Mouse (Mus musculus): Measurements from ENCODE around the gene Bcl9l. TPM values are rescaled to one million over a fixed set of nuclear protein-coding genes. Genes with fewer than 3 reads are reported as not detected.

Gene Bcl9l
- polyA plus RNA-seq, 1 experiment from 2014 or later: 12.1 TPM

DNA sequence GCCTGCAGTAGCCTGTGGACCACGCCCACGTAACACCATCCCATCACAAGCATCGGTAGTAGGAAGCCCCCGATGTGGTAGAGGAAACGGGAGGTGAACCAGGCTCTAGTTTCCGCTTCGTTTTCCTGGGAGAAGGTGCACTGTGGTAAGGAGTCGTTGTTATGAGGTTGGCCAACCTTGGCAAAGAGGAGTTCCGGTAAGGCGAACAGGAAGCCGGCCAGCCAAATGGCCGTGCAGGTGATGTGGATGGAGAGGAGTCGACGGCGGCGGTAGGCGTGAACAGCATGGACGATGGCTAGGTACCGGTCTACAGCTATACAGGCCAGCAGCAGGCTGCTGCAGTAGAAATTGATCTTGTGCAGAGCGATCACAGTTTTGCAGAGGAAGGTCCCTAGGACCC is 31.0 kb downstream of the Bcl9l start:
- WGBS: 75% methylated on average over 20 of the region's 20 CpGs
- Histone ChIP-seq H3K27me3 (ENCODE audit: low read depth, poor library complexity, severe bottlenecking) (peaks cover 14% of the 10 kb centered on the region), H3K4me3 (no peak overlapping the region), H3K36me3 (peaks cover 12% of the 10 kb centered on the region), H3K9me3 (replicated peaks) (no peaks in the 10 kb centered on the region), H3K4me1 (peaks cover 43% of the 10 kb centered on the region), H3K27ac (no peak overlapping the region)
- DNase-seq (ENCODE audit: low spot score): no peak

DNA sequence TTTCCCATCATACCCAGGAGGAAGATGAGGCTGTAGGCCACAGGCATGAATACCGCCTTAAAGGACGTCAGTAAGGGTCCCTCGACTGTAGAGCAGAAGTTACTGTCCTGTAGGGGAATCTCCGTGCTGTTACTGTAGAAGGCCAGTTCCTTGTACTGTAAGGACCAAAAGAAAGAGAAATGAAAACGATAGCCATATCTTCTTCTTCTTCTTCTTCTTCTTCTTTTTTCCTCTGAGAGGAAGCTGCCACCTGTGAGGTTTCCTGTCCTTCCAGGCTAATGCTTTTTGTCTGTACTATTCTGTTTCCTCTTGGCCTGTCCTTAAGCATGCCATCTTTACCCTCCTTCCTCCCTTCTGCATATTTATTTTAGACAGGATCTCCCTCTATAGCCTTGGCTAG is 31.5 kb downstream of the Bcl9l start:
- H3K4me3 ChIP-seq: no peak overlapping the region
- no peak overlapping the region for H3K27ac ChIP-seq
- 94% methylated on average over 5 of the region's 5 CpGs for WGBS
- no peaks in the 10 kb centered on the region for H3K9me3 ChIP-seq (replicated peaks)
- no peak for DNase-seq (ENCODE audit: low spot score)
- peaks cover 6% of the 10 kb centered on the region for H3K36me3 ChIP-seq
- peaks cover 8% of the 10 kb centered on the region for H3K27me3 ChIP-seq (ENCODE audit: low read depth, poor library complexity, severe bottlenecking)
- peaks cover 37% of the 10 kb centered on the region for H3K4me1 ChIP-seq

DNA sequence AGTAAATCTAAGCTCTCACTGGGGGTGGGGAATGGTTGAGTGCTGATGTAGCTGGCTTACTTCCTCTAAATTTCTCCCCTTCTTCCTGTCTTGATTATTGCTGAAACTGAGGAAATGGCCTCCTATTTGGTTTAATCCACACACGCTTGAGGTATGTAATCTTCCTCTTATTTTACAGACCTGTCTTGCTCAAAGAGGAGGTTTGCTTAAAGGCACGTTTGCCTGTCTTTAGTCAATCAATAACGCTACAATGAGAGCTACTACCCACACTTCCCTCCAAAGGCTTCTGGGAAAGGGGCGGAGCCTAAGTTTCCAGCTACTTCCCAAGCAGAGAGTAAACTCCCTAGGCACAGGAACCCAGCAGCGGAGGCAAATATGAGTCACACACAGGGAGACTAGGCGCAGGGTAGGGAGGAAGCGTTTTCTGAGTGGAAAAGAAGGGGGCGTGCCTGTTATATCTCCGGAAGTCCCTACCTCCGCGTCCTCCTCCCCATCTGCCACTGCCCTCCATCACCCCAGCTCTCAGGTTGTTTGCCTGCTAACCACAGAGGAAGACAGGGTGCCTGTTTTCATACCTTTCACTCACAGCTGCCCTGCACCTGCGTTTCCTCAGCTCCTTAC is 32.6 kb downstream of the Bcl9l start:
- no peak for DNase-seq (ENCODE audit: low spot score)
- no peaks in the 10 kb centered on the region for H3K36me3 ChIP-seq
- peaks cover 27% of the 10 kb centered on the region for H3K4me1 ChIP-seq
- H3K27ac ChIP-seq: no peak overlapping the region
- 76% methylated on average over 12 of the region's 12 CpGs for WGBS
- no peaks in the 10 kb centered on the region for H3K27me3 ChIP-seq (ENCODE audit: low read depth, poor library complexity, severe bottlenecking)
- H3K4me3 ChIP-seq: no peak overlapping the region
- no peaks in the 10 kb centered on the region for H3K9me3 ChIP-seq (replicated peaks)

DNA sequence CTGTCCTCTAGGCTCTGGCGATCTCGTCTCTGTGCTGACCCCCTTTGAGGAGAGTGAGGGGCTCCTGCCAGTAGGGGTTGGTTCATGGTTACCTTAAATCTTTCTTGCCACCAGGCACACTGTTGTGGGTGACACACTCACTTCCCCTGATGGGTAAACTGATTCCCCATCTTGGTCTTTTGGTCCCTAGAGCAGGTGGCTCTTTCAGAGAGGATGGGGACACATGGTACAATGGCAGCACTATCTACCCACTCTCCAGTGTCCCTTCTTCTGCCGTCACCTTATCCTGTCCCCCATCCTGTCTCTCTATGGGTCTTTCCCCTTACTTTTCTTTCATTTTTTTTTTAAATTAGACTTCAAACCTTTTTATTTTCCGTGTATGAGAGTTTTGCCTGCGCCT is 33.3 kb downstream of the Bcl9l start:
- no peak overlapping the region for H3K4me3 ChIP-seq
- DNase-seq (ENCODE audit: low spot score): no peak
- 92% methylated on average over 5 of the region's 5 CpGs for WGBS
- H3K27me3 ChIP-seq (ENCODE audit: low read depth, poor library complexity, severe bottlenecking): no peaks in the 10 kb centered on the region
- H3K9me3 ChIP-seq (replicated peaks): no peaks in the 10 kb centered on the region
- no peaks in the 10 kb centered on the region for H3K36me3 ChIP-seq
- peaks cover 21% of the 10 kb centered on the region for H3K4me1 ChIP-seq
- no peak overlapping the region for H3K27ac ChIP-seq

DNA sequence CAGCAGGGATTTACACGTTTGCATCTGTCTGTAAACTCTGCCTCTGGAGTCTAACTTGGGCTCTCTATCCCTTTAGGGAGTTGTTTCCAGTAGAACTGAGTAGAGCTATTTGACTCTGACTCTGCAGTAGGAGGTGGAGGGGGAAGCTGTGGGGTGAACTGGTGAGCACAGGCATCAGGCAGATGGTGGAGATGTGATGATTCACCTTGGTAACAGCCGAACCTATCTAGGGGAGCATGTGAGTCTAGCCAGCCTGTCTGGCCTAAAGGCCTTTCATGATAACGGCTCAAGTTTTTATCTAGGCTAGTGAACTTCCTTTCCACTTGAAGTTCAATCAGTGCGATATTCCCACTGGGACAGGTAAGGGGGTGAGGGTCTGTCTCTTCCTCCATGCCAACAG is 34.7 kb downstream of the Bcl9l start:
- peaks cover 12% of the 10 kb centered on the region; the same call in 1 of the 2 replicates for H3K4me1 ChIP-seq
- no peaks in the 10 kb centered on the region for H3K36me3 ChIP-seq
- no peak overlapping the region for H3K4me3 ChIP-seq
- H3K27ac ChIP-seq: no peak overlapping the region
- H3K27me3 ChIP-seq (ENCODE audit: low read depth, poor library complexity, severe bottlenecking): no peaks in the 10 kb centered on the region
- H3K9me3 ChIP-seq (replicated peaks): no peaks in the 10 kb centered on the region
- 69% methylated on average over 4 of the region's 4 CpGs for WGBS
- DNase-seq (ENCODE audit: low spot score): no peak

DNA sequence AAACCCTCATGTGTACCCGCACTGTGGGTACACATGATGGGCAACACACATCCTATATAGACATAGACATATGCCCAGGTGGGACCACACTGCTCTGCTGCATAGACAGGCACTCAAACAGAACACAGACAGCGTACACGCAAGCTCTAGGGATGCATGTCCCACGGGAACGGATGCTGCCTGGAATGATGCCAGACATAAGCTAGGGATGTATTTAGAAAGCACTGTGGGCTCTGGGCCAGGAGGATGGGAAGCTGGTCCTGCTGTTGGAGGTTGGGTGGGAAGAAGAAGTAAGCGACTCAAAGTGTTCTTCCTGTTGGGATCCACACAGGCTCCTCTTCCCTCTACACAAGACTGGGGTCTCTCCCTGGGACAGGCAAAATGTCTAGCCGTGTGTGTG is 35.4 kb downstream of the Bcl9l start:
- Histone ChIP-seq H3K4me3 (no peak overlapping the region), H3K27me3 (ENCODE audit: low read depth, poor library complexity, severe bottlenecking) (no peaks in the 10 kb centered on the region), H3K27ac (no peak overlapping the region), H3K36me3 (no peaks in the 10 kb centered on the region), H3K9me3 (replicated peaks) (no peaks in the 10 kb centered on the region), H3K4me1 (peaks cover 12% of the 10 kb centered on the region; the same call in 1 of the 2 replicates)
- 93% methylated on average over 7 of the region's 7 CpGs for WGBS
- DNase-seq (ENCODE audit: low spot score): no peak

DNA sequence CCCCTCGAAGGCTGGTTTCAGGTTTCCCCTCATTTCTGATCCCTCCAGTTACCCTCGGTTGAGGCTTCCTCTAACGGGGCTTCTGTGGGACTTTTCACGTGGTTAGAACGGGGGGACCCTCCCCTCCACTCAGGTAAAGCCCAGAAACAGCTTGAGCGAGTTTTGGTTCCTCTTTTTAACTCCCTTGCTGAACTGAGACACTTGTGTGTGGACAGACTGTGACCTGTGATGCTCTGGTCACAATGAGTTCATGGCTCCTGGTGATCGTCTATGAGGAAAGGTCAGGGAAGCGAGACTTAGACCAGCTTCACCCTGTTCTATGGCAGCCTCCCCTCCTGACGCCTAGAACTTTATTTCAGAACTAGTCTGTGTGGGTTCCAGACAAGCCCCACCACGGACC is 39.3 kb downstream of the Bcl9l start:
- Histone ChIP-seq H3K27ac (no peak overlapping the region), H3K4me1 (no peaks in the 10 kb centered on the region), H3K9me3 (replicated peaks) (no peaks in the 10 kb centered on the region), H3K27me3 (ENCODE audit: low read depth, poor library complexity, severe bottlenecking) (0 out of 2 replicates have a peak, but pooled peaks cover 3% of the 10 kb centered on the region), H3K36me3 (no peaks in the 10 kb centered on the region), H3K4me3 (no peak overlapping the region)
- WGBS: 82% methylated on average over 10 of the region's 10 CpGs
- DNase-seq (ENCODE audit: low spot score): no peak

DNA sequence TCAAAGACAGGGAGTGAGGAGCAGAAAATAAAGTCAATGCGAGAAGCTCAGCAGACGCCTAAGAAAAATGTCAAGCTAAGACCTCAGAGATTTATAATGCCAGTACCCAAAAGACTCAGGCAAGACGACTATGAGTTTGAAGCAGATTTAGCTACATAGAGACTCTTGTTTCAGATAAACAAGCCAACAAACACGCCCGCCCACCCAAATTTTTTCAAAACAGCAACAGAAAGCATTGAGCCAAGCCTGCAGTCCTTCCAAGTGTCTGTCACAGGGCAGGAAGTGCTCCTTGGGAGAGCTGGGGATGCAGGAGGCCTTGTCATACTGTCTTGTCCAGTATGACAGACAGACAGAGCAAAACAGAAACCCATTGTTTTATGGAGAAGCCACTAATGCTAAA is 41.1 kb downstream of the Bcl9l start:
- H3K4me3 ChIP-seq: no peak overlapping the region
- DNase-seq (ENCODE audit: low spot score): no peak
- 77% methylated on average over 5 of the region's 5 CpGs for WGBS
- no peaks in the 10 kb centered on the region for H3K9me3 ChIP-seq (replicated peaks)
- H3K4me1 ChIP-seq: no peaks in the 10 kb centered on the region
- H3K36me3 ChIP-seq: no peaks in the 10 kb centered on the region
- H3K27me3 ChIP-seq (ENCODE audit: low read depth, poor library complexity, severe bottlenecking): 0 out of 2 replicates have a peak, but pooled peaks cover 3% of the 10 kb centered on the region
- H3K27ac ChIP-seq: no peak overlapping the region

DNA sequence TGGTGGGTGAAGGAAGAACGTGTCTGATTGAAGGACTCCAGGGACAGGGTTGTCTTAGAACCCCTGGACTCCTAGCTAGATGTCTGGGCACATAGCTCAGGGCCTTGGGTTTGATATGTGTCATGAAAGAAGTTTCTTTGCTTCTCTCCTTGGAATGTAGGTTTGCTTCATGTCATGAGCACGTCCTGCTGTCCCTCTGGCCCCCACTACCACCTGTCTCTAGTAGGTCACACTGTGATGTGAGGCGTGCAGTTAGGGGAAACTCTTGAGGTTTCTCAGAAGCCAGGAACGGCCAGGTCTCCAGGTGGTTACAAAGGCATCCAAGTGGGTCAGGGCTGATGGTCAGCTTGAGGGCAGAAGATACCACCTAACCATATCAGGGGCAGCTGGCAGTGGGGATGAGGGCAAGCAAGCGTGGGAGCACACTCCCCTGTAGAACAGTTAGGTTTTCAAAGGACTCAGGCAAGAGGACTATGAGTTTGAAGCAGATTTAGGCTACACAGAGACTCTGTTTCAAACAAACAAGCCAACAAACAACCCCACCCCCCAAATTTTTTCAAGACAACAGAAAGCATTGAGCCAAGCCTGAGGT is 41.7 kb downstream of the Bcl9l start:
- H3K4me3 ChIP-seq: no peak overlapping the region
- WGBS: 81% methylated on average over 5 of the region's 5 CpGs
- H3K36me3 ChIP-seq: no peaks in the 10 kb centered on the region
- DNase-seq (ENCODE audit: low spot score): no peak
- 0 out of 2 replicates have a peak, but pooled peaks cover 3% of the 10 kb centered on the region for H3K27me3 ChIP-seq (ENCODE audit: low read depth, poor library complexity, severe bottlenecking)
- H3K4me1 ChIP-seq: no peaks in the 10 kb centered on the region
- H3K27ac ChIP-seq: no peak overlapping the region
- no peaks in the 10 kb centered on the region for H3K9me3 ChIP-seq (replicated peaks)

DNA sequence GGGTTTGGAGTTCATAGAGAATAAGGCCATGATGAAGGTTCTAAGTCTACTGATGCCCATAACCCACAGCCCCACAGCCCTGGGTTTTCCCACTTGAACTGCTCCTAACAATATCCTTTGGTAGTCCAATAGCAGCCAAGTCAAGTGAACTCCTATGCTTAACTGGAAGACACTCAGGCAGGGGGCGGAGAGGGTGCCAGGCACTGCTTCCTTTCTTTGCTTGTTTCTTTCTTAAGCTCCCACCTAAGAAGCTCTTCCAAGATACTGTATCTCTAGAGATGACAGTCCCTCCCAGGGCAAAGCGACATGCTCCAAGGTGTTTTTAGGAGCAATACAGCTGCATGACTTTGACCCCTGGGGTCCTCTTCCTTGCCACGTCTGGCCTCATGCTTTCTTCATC is 42.4 kb downstream of the Bcl9l start:
- Histone ChIP-seq H3K27me3 (ENCODE audit: low read depth, poor library complexity, severe bottlenecking) (0 out of 2 replicates have a peak, but pooled peaks cover 3% of the 10 kb centered on the region), H3K9me3 (replicated peaks) (no peaks in the 10 kb centered on the region), H3K27ac (no peak overlapping the region), H3K4me3 (no peak overlapping the region), H3K36me3 (no peaks in the 10 kb centered on the region), H3K4me1 (no peaks in the 10 kb centered on the region)
- no peak for DNase-seq (ENCODE audit: low spot score)
- 83% methylated on average over 3 of the region's 3 CpGs for WGBS

DNA sequence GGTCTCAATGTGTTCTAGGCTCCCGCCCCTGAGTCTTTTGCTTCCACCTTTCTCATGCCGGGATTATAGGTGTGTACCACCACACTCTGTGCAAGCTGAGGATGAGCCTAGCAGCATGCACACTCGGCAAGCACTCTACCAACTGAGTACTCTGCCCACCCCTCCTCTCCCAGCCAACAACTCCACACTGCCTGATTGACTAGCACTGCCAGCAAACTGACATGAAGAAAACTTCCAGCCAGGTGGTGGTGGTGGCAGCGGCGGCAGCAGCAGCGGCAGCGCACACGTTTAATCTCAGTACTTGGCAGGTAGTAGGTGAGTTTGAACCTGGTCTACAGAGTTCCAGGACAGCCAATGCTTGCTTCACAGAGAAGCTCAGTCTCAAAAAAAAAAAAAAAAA is 43.0 kb downstream of the Bcl9l start:
- Histone ChIP-seq H3K9me3 (replicated peaks) (no peaks in the 10 kb centered on the region), H3K4me1 (no peaks in the 10 kb centered on the region), H3K4me3 (no peak overlapping the region), H3K27ac (no peak overlapping the region), H3K36me3 (no peaks in the 10 kb centered on the region), H3K27me3 (ENCODE audit: low read depth, poor library complexity, severe bottlenecking) (0 out of 2 replicates have a peak, but pooled peaks cover 3% of the 10 kb centered on the region)
- WGBS: 90% methylated on average over 8 of the region's 8 CpGs
- no peak for DNase-seq (ENCODE audit: low spot score)

DNA sequence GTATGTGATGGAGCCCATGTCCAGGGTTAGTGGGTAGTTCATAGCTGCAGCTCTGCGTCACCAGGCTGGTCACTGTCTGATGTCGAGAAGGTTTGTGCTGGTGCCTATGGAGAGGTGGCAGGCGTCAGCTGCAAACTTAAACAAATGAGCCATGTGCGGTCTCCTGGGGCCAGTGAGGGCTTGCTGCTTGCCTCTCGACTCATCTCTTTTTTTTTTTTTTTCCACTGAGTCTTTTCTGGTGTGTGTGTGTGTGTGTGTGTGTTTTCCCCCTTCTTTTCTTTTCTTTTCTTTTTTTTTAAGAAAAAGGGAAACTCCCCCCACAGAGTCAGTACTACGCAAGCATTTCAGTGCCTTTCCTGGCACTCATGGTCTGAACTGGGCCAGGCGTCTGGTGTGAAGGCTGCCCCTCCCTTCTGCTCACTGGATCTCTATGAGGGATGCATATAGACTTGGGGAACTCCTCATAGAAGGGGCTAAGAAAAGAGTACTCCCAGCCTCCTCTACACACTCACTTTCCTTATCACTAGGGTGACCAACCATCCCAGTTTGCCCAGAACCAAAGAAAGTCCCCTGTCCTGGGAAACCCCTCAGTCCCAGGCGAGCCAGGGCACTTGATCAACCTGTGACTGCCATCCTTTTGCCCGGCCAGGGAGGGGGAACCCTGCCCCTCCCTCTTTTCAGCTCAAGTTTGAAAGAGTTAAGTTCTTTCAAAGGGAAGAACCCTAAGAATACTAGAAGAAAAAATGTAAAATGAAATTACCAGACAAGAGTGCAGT is 43.9 kb downstream of the Bcl9l start:
- no peak for DNase-seq (ENCODE audit: low spot score)
- H3K4me3 ChIP-seq: no peak overlapping the region
- 60% methylated on average over 9 of the region's 9 CpGs for WGBS
- no peaks in the 10 kb centered on the region for H3K4me1 ChIP-seq
- no peaks in the 10 kb centered on the region for H3K9me3 ChIP-seq (replicated peaks)
- H3K36me3 ChIP-seq: no peaks in the 10 kb centered on the region
- H3K27ac ChIP-seq: no peak overlapping the region
- 0 out of 2 replicates have a peak, but pooled peaks cover 3% of the 10 kb centered on the region for H3K27me3 ChIP-seq (ENCODE audit: low read depth, poor library complexity, severe bottlenecking)

DNA sequence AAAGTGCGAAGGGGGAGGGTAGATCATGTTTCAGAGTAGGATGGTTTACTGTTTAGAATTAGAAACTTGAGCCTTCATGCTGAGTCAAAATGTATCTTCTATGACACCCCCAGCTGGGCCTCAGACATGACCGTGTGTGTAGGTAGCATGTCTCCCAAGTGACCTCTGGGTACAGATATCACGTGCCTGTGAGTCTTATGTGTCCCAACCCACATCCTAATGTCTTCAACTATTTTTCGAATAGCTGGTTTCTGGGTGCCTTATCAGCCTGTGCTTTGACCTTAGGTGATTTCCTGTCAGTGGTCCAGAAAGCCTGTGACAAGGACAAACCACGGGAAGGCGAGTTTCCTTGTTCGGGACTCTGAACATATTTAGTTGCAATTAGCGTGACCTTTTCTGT is 45.7 kb downstream of the Bcl9l start:
- Histone ChIP-seq H3K36me3 (no peaks in the 10 kb centered on the region), H3K27ac (no peak overlapping the region), H3K4me1 (peaks cover 7% of the 10 kb centered on the region), H3K9me3 (replicated peaks) (no peaks in the 10 kb centered on the region), H3K4me3 (no peak overlapping the region), H3K27me3 (ENCODE audit: low read depth, poor library complexity, severe bottlenecking) (0 out of 2 replicates have a peak, but pooled peaks cover 3% of the 10 kb centered on the region)
- DNase-seq (ENCODE audit: low spot score): no peak
- 83% methylated on average over 8 of the region's 8 CpGs for WGBS

All from limb, embryonic 10.5 days (tissue).